Mouse (Mus musculus) lung, embryonic 14.5 days (tissue): Measurements from ENCODE around the gene Zzef1. TPM values are rescaled to one million over a fixed set of nuclear protein-coding genes. Genes with fewer than 3 reads are reported as not detected.

ENCODE experiments used
- ATAC-seq: fragments of 200-750 bp; cut with Nextera tagmentation; 2 replicates; pipeline ENCODE4 v1.8.0; 2017; ENCODE audit warnings: mild to moderate bottlenecking, moderate TSS enrichment, moderate library complexity; ENCODE audit not compliant: insufficient read depth
- DNase-seq: peaks from one replicate; pipeline ENCODE4 v3.0.0-alpha.2; 2015
- H3K27ac ChIP-seq: fragments of 300-500 bp; sonication (generic); 2 replicates; pipeline ENCODE4 v1.5.1; 2014; ENCODE audit warnings: low read depth, mild to moderate bottlenecking, moderate library complexity
- H3K27me3 ChIP-seq: fragments of 300-500 bp; sonication (generic); 2 replicates; pipeline ENCODE4 v1.6.1; 2014; ENCODE audit warnings: low read length, control low read depth; ENCODE audit not compliant: insufficient read depth
- H3K36me3 ChIP-seq: fragments of 300-500 bp; sonication (generic); 2 replicates; pipeline ENCODE4 v1.6.1; 2014; ENCODE audit warnings: control low read depth; ENCODE audit not compliant: insufficient read depth
- H3K4me1 ChIP-seq: fragments of 300-500 bp; sonication (generic); 2 replicates; pipeline ENCODE4 v1.6.1; 2014; ENCODE audit warnings: antibody characterized with exemption, control low read depth; ENCODE audit not compliant: insufficient read depth
- H3K4me2 ChIP-seq: fragments of 300-500 bp; sonication (generic); 2 replicates; pipeline ENCODE4 v1.6.1; 2014; ENCODE audit warnings: mild to moderate bottlenecking
- H3K4me3 ChIP-seq: fragments of 300-500 bp; sonication (generic); 2 replicates; pipeline ENCODE4 v1.5.1; 2014; ENCODE audit warnings: low read depth, low read length
- H3K9ac ChIP-seq: fragments of 300-500 bp; sonication (generic); 2 replicates; pipeline ENCODE4 v1.6.1; 2014
- H3K9me3 ChIP-seq: fragments of 300-500 bp; sonication (generic); 2 replicates; pipeline ENCODE4 v1.6.1; 2016; ENCODE audit warnings: low read depth, low read length, control low read depth
- CTCF ChIP-seq: IDR thresholded peaks from 2 replicates; pipeline ENCODE4 v1.5.1; 2016; ENCODE audit warnings: antibody characterized with exemption, low read depth
- WGBS: fragments of 180-500 bp; shearing (Covaris S2); extraction: QIAGEN DNeasy Blood & Tissue Kit; methylation state at CpG from one replicate; pipeline ENCODE4 v1.1.7; 2014; 5-methylcytosine and 5-hydroxymethylcytosine counted together
- polyA plus RNA-seq: library from polyadenylated mRNA; unstranded; fragments of >200 nt; fragmentation: Nextera tagmentation; extraction: Ambion mirVana; gene quantifications from 2 replicates; pipeline ENCODE4 v1.2.1, GENCODE M21; 2014

Gene Zzef1
- 12.2 and 12.6 TPM in 2 replicates for polyA plus RNA-seq

GRCm38 (mm10) chr11:72795455-72796295 lies at the start of gene Zzef1, which contains the start of gene Cyb5d2:
Gene Zzef1, plus strand, starts transcription at chr11:72796226.
Gene Cyb5d2, minus strand, starts transcription at chr11:72796142.
- ATAC-seq, result peak; percentile 95
- H3K9ac ChIP-seq, result peak within 1 kb of the TSS; percentile 85
- TF ChIP-seq CTCF, result no peak
- peak within 1 kb of the TSS; percentile 66 for H3K4me2 ChIP-seq
- WGBS, result under 1% methylated on average over 69 of the region's 69 CpGs
- H3K9me3 ChIP-seq, result no peaks in the 10 kb centered on the region
- peak within 1 kb of the TSS; percentile 96 for H3K4me3 ChIP-seq
- no peaks in the 10 kb centered on the region for H3K27me3 ChIP-seq
- peak within 1 kb of the TSS; percentile 81 for H3K27ac ChIP-seq
- peak; percentile 98 for DNase-seq
- no peaks in the 10 kb centered on the region for H3K4me1 ChIP-seq
- H3K36me3 ChIP-seq, result no peaks in the 10 kb centered on the region

- H3K36me3 ChIP-seq, result peaks cover 94% of the 10 kb centered on the region
Measured at GRCm38 (mm10) chr11:72751956-72752355, 44.1 kb upstream of the Zzef1 start.

GRCm38 (mm10) chr11:72758316-72758715 lies 37.7 kb upstream of the Zzef1 start:
- Histone ChIP-seq H3K9ac (no peak overlapping the region), H3K4me2 (no peak overlapping the region), H3K9me3 (no peaks in the 10 kb centered on the region), H3K36me3 (peaks cover 95% of the 10 kb centered on the region), H3K27ac (no peak overlapping the region), H3K4me1 (no peaks in the 10 kb centered on the region), H3K27me3 (no peaks in the 10 kb centered on the region), H3K4me3 (no peak overlapping the region)
- ATAC-seq (no peak), DNase-seq (no peak)
- no peak for TF ChIP-seq CTCF
- 95% methylated on average over 5 of the region's 5 CpGs for WGBS

More at GRCm38 (mm10) chr11:72751956-72752355, 44.1 kb upstream of the Zzef1 start:
- no peak overlapping the region for H3K9ac ChIP-seq
- DNase-seq, result peak; percentile 9
- no peaks in the 10 kb centered on the region for H3K27me3 ChIP-seq
- H3K4me3 ChIP-seq, result no peak overlapping the region
- H3K4me1 ChIP-seq, result no peaks in the 10 kb centered on the region
- no peak overlapping the region for H3K27ac ChIP-seq
- H3K4me2 ChIP-seq, result no peak overlapping the region
- no peak for ATAC-seq
- H3K9me3 ChIP-seq, result no peaks in the 10 kb centered on the region
- TF ChIP-seq CTCF, result 0 out of 2 replicates have a peak, but pooled peaks have one; percentile 4
- 46% methylated on average over 2 of the region's 2 CpGs for WGBS

GRCm38 (mm10) chr11:72759581-72759980 lies 36.4 kb upstream of the Zzef1 start:
- Histone ChIP-seq H3K27ac (no peak overlapping the region), H3K9ac (no peak overlapping the region), H3K36me3 (peaks cover 96% of the 10 kb centered on the region), H3K27me3 (no peaks in the 10 kb centered on the region), H3K4me2 (no peak overlapping the region), H3K9me3 (no peaks in the 10 kb centered on the region), H3K4me3 (no peak overlapping the region), H3K4me1 (no peaks in the 10 kb centered on the region)
- no peak for ATAC-seq
- DNase-seq, result no peak
- WGBS, result 93% methylated on average over 6 of the region's 6 CpGs
- TF ChIP-seq CTCF, result no peak

- no peaks in the 10 kb centered on the region for H3K4me1 ChIP-seq
- no peak overlapping the region for H3K4me3 ChIP-seq
- peaks cover 89% of the 10 kb centered on the region for H3K36me3 ChIP-seq
- no peak for ATAC-seq
- no peak overlapping the region for H3K27ac ChIP-seq
- no peak overlapping the region for H3K9ac ChIP-seq
- no peak overlapping the region for H3K4me2 ChIP-seq
- WGBS, result 76% methylated on average over 1 of the region's 1 CpGs
- no peaks in the 10 kb centered on the region for H3K27me3 ChIP-seq
- H3K9me3 ChIP-seq, result no peaks in the 10 kb centered on the region
- TF ChIP-seq CTCF, result no peak
- no peak for DNase-seq
Measured at GRCm38 (mm10) chr11:72760781-72761180, 35.2 kb upstream of the Zzef1 start.

- Histone ChIP-seq H3K36me3 (peaks cover 76% of the 10 kb centered on the region), H3K4me1 (no peaks in the 10 kb centered on the region), H3K9me3 (no peaks in the 10 kb centered on the region), H3K27ac (no peak overlapping the region), H3K9ac (no peak overlapping the region), H3K4me2 (no peak overlapping the region), H3K4me3 (no peak overlapping the region), H3K27me3 (no peaks in the 10 kb centered on the region)
- 84% methylated on average over 4 of the region's 4 CpGs for WGBS
- no peak for ATAC-seq
- no peak for TF ChIP-seq CTCF
- DNase-seq, result no peak
Measured at GRCm38 (mm10) chr11:72764270-72764669, 31.8 kb upstream of the Zzef1 start.

- H3K36me3 ChIP-seq, result peaks cover 49% of the 10 kb centered on the region
- no peak; the same call in 1 of the 2 replicates for ATAC-seq
- TF ChIP-seq CTCF, result no peak
Measured at GRCm38 (mm10) chr11:72767716-72768115, 28.3 kb upstream of the Zzef1 start.

More at GRCm38 (mm10) chr11:72767716-72768115, 28.3 kb upstream of the Zzef1 start:
- Histone ChIP-seq H3K9me3 (no peaks in the 10 kb centered on the region), H3K4me3 (no peak overlapping the region), H3K4me2 (no peak overlapping the region), H3K4me1 (no peaks in the 10 kb centered on the region), H3K27ac (peak overlapping the region; percentile 5; the same call in 1 of the 2 replicates), H3K27me3 (no peaks in the 10 kb centered on the region), H3K9ac (no peak overlapping the region)
- peak; percentile 5 for DNase-seq
- WGBS, result 77% methylated on average over 8 of the region's 8 CpGs
